Mouse (Mus musculus): ENCODE results near the gene Smim5.

Gene Smim5

GRCm38 (mm10) chr11:115894755-115895520 is 4.8 kb upstream of the Smim5 start:
- DNase-seq (ENCODE audit: low read depth) = peak; percentile 38

GRCm38 (mm10) chr11:115898446-115898845 is 1.3 kb upstream of the Smim5 start:
- peak; percentile 47 for DNase-seq (ENCODE audit: low read depth)

GRCm38 (mm10) chr11:115898886-115899285 is 880 bp upstream of the Smim5 start:
- DNase-seq (ENCODE audit: low read depth) = peak; percentile 57

GRCm38 (mm10) chr11:115900561-115901337 is 983 bp downstream of the Smim5 start:
- DNase-seq (ENCODE audit: low read depth) = no peak

GRCm38 (mm10) chr11:115901338-115902161 is 1.8 kb downstream of the Smim5 start:
- peak; percentile 23 for DNase-seq (ENCODE audit: low read depth)

GRCm38 (mm10) chr11:115902177-115902576 is 2.4 kb downstream of the Smim5 start:
- no peak for DNase-seq (ENCODE audit: low read depth)

GRCm38 (mm10) chr11:115902831-115903230 is 3.1 kb downstream of the Smim5 start:
- peak; percentile 77 for DNase-seq (ENCODE audit: low read depth)

GRCm38 (mm10) chr11:115903384-115904230 is 3.8 kb downstream of the Smim5 start:
- DNase-seq (ENCODE audit: low read depth) = no peak

- no peak for DNase-seq (ENCODE audit: low read depth)
Measured at GRCm38 (mm10) chr11:115904231-115904955, 4.6 kb downstream of the Smim5 start.

- DNase-seq (ENCODE audit: low read depth) = no peak
Measured at GRCm38 (mm10) chr11:115904956-115905790, 5.4 kb downstream of the Smim5 start.

- DNase-seq (ENCODE audit: low read depth) = no peak
Measured at GRCm38 (mm10) chr11:115906116-115906515, 6.3 kb downstream of the Smim5 start.

- DNase-seq (ENCODE audit: low read depth) = no peak
Measured at GRCm38 (mm10) chr11:115906521-115906920, 6.8 kb downstream of the Smim5 start.

GRCm38 (mm10) chr11:115911134-115911561 is 11.4 kb downstream of the Smim5 start:
- DNase-seq (ENCODE audit: low read depth) = peak; percentile 24

GRCm38 (mm10) chr11:115911632-115912376 is 12.0 kb downstream of the Smim5 start, which contains the start of gene Smim6:
TSS of gene Smim6 (plus strand) at chr11:115912017.
- peak; percentile 51 for DNase-seq (ENCODE audit: low read depth)

GRCm38 (mm10) chr11:115916579-115916978 is 16.8 kb downstream of the Smim5 start:
- no peak for DNase-seq (ENCODE audit: low read depth)

- DNase-seq (ENCODE audit: low read depth) = no peak
Measured at GRCm38 (mm10) chr11:115918637-115919036, 18.9 kb downstream of the Smim5 start.

- DNase-seq (ENCODE audit: low read depth) = no peak
Measured at GRCm38 (mm10) chr11:115919073-115919472, 19.3 kb downstream of the Smim5 start.

GRCm38 (mm10) chr11:115920110-115920818 is 20.5 kb downstream of the Smim5 start:
- DNase-seq (ENCODE audit: low read depth) = peak; percentile 80
